Mouse (Mus musculus): ENCODE results near the gene Cort. TPM values are rescaled to one million over a fixed set of nuclear protein-coding genes. Genes with fewer than 3 reads are reported as not detected.

Cort gene
- polyA plus RNA-seq, 2 experiments = not detected

- WGBS (ENCODE audit: insufficient replicate concordance) = 76% methylated on average over 17 of the region's 17 CpGs
- Histone ChIP-seq H3K4me3 (ENCODE audit: insufficient read depth in 1 of 2, low read depth in 2 of 2, low read length in 2 of 2) (no peak overlapping the region), H3K4me2 (ENCODE audit: low read depth) (no peak overlapping the region), H3K9ac (replicated peaks) (no peak overlapping the region), H3K9me3 (ENCODE audit: control insufficient read depth, low read length) (no peaks in the 10 kb centered on the region), H3K27me3 (ENCODE audit: control insufficient read depth, insufficient read depth, low read length) (no peaks in the 10 kb centered on the region), H3K36me3 (replicated peaks; ENCODE audit: control insufficient read depth, insufficient read depth, low read depth) (no peaks in the 10 kb centered on the region), H3K27ac (no peak overlapping the region), H3K4me1 (replicated peaks; ENCODE audit: control insufficient read depth in 2 of 2, insufficient read depth in 2 of 2, low read length in 1 of 2) (peaks cover 0 to 4% of the 10 kb centered on the region in 2 experiments; a peak in 2 of 4 replicates)
- TF ChIP-seq EP300 (IDR thresholded peaks at IDR 0.05; ENCODE audit: low read depth) = no peak
- TF ChIP-seq CTCF (IDR thresholded peaks at IDR 0.05; ENCODE audit: low read depth) = no peak
- DNase-seq (ENCODE audit: low read depth in 3 of 3, low spot score in 3 of 3) (no peak), ATAC-seq (ENCODE audit: insufficient read depth) (peak; percentile 67)
Observed at GRCm38 (mm10) chr4:149081528-149081927, 45.0 kb downstream of the Cort start.

- ATAC-seq (ENCODE audit: insufficient read depth) (no peak), DNase-seq (ENCODE audit: low read depth in 3 of 3, low spot score in 3 of 3) (no peak)
- TF ChIP-seq CTCF (IDR thresholded peaks at IDR 0.05; ENCODE audit: low read depth) = no peak
- no peak for TF ChIP-seq EP300 (IDR thresholded peaks at IDR 0.05; ENCODE audit: low read depth)
- Histone ChIP-seq H3K4me1 (replicated peaks; ENCODE audit: control insufficient read depth in 2 of 2, insufficient read depth in 2 of 2, low read length in 1 of 2) (peaks cover 0 to 4% of the 10 kb centered on the region in 2 experiments; a peak in 2 of 4 replicates), H3K27ac (no peak overlapping the region), H3K9me3 (ENCODE audit: control insufficient read depth, low read length) (no peaks in the 10 kb centered on the region), H3K27me3 (ENCODE audit: control insufficient read depth, insufficient read depth, low read length) (no peaks in the 10 kb centered on the region), H3K4me2 (ENCODE audit: low read depth) (no peak overlapping the region), H3K36me3 (replicated peaks; ENCODE audit: control insufficient read depth, insufficient read depth, low read depth) (no peaks in the 10 kb centered on the region), H3K4me3 (ENCODE audit: insufficient read depth in 1 of 2, low read depth in 2 of 2, low read length in 2 of 2) (no peak overlapping the region), H3K9ac (replicated peaks) (no peak overlapping the region)
- WGBS (ENCODE audit: insufficient replicate concordance) = 75% methylated on average over 8 of the region's 8 CpGs
Observed at GRCm38 (mm10) chr4:149080111-149080510, 46.5 kb downstream of the Cort start.

DNA sequence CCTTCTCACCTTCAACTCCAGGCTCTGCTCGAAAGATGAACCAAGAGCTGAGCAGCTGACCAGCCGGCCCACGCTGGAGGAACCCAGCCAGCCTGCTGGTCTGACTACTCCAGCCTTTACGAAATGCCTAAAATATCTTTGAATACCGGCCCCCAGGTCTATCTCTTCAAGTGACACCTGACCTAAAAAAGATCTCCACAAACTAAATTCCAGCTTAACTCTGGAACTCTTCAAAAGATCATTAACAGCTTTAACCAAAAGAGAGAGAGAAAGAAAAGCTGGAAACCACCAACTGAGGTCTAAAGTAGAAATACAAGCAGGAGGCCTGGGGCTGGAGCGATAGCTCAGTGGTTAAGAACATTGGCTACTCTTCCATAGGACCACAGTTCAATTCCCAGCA, 46.9 kb downstream of the Cort start:
- no peak overlapping the region for H3K9ac ChIP-seq (replicated peaks)
- no peaks in the 10 kb centered on the region for H3K27me3 ChIP-seq (ENCODE audit: control insufficient read depth, insufficient read depth, low read length)
- 71% methylated on average over 6 of the region's 6 CpGs for WGBS (ENCODE audit: insufficient replicate concordance)
- DNase-seq (ENCODE audit: low read depth in 3 of 3, low spot score in 3 of 3) (no peak), ATAC-seq (ENCODE audit: insufficient read depth) (no peak)
- no peak overlapping the region for H3K4me2 ChIP-seq (ENCODE audit: low read depth)
- H3K4me1 ChIP-seq (replicated peaks; ENCODE audit: control insufficient read depth in 2 of 2, insufficient read depth in 2 of 2, low read length in 1 of 2) = peaks cover 0 to 4% of the 10 kb centered on the region in 2 experiments; a peak in 2 of 4 replicates
- no peaks in the 10 kb centered on the region for H3K36me3 ChIP-seq (replicated peaks; ENCODE audit: control insufficient read depth, insufficient read depth, low read depth)
- no peak overlapping the region for H3K27ac ChIP-seq
- H3K9me3 ChIP-seq (ENCODE audit: control insufficient read depth, low read length) = no peaks in the 10 kb centered on the region
- TF ChIP-seq EP300 (IDR thresholded peaks at IDR 0.05; ENCODE audit: low read depth) = no peak
- no peak for TF ChIP-seq CTCF (IDR thresholded peaks at IDR 0.05; ENCODE audit: low read depth)
- no peak overlapping the region for H3K4me3 ChIP-seq (ENCODE audit: insufficient read depth in 1 of 2, low read depth in 2 of 2, low read length in 2 of 2)

DNA sequence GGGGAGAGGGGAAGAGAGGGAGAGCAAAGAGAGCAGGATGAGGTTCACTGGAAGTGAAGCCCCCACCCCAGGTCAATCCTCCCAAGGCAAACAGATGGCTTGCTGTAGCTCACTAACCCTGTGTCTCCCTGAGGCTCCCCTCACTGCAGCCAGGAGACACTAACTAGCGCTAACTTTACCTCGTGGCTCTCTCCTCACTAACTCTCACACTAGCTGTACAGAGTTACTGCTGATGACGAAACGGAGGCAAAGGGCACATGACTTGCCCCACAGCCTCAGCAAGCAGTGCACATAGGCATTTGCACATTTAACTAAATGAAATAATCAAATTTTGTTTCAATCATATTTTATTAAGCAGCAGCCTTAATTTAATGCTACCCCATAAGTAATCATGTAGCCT, 48.3 kb downstream of the Cort start:
- no peak for DNase-seq (ENCODE audit: low read depth in 3 of 3, low spot score in 3 of 3)
- 50% methylated on average over 4 of the region's 4 CpGs for WGBS (ENCODE audit: insufficient replicate concordance)

GRCm38 (mm10) chr4:149075871-149076575, 50.5 kb downstream of the Cort start:
- no peak overlapping the region for H3K4me3 ChIP-seq (ENCODE audit: insufficient read depth in 1 of 2, low read depth in 2 of 2, low read length in 2 of 2)
- peaks cover 0 to 4% of the 10 kb centered on the region in 2 experiments; a peak in 1 of 4 replicates for H3K4me1 ChIP-seq (replicated peaks; ENCODE audit: control insufficient read depth in 2 of 2, insufficient read depth in 2 of 2, low read length in 1 of 2)
- peak; percentile 57; the same call in 1 of the 2 replicates for ATAC-seq (ENCODE audit: insufficient read depth)
- TF ChIP-seq CTCF (IDR thresholded peaks at IDR 0.05; ENCODE audit: low read depth) = peak; percentile 48
- TF ChIP-seq EP300 (IDR thresholded peaks at IDR 0.05; ENCODE audit: low read depth) = no peak
- no peak overlapping the region for H3K4me2 ChIP-seq (ENCODE audit: low read depth)
- H3K36me3 ChIP-seq (replicated peaks; ENCODE audit: control insufficient read depth, insufficient read depth, low read depth) = no peaks in the 10 kb centered on the region
- no peaks in the 10 kb centered on the region for H3K9me3 ChIP-seq (ENCODE audit: control insufficient read depth, low read length)
- H3K27me3 ChIP-seq (ENCODE audit: control insufficient read depth, insufficient read depth, low read length) = no peaks in the 10 kb centered on the region
- no peak overlapping the region for H3K9ac ChIP-seq (replicated peaks)
- H3K27ac ChIP-seq = no peak overlapping the region
- WGBS (ENCODE audit: insufficient replicate concordance) = 43% methylated on average over 10 of the region's 10 CpGs
- no peak for DNase-seq (ENCODE audit: low read depth in 3 of 3, low spot score in 3 of 3)

More for the DNA sequence above, 48.3 kb downstream of the Cort start:
- no peak overlapping the region for H3K4me3 ChIP-seq (ENCODE audit: insufficient read depth in 1 of 2, low read depth in 2 of 2, low read length in 2 of 2)
- no peaks in the 10 kb centered on the region for H3K9me3 ChIP-seq (ENCODE audit: control insufficient read depth, low read length)
- TF ChIP-seq EP300 (IDR thresholded peaks at IDR 0.05; ENCODE audit: low read depth) = no peak
- TF ChIP-seq CTCF (IDR thresholded peaks at IDR 0.05; ENCODE audit: low read depth) = no peak
- no peaks in the 10 kb centered on the region for H3K36me3 ChIP-seq (replicated peaks; ENCODE audit: control insufficient read depth, insufficient read depth, low read depth)
- H3K27ac ChIP-seq = no peak overlapping the region
- H3K4me1 ChIP-seq (replicated peaks; ENCODE audit: control insufficient read depth in 2 of 2, insufficient read depth in 2 of 2, low read length in 1 of 2) = peaks cover 0 to 4% of the 10 kb centered on the region in 2 experiments; a peak in 2 of 4 replicates
- ATAC-seq (ENCODE audit: insufficient read depth) = 0 out of 2 replicates have a peak, but pooled peaks have one; percentile 14
- H3K27me3 ChIP-seq (ENCODE audit: control insufficient read depth, insufficient read depth, low read length) = no peaks in the 10 kb centered on the region
- no peak overlapping the region for H3K9ac ChIP-seq (replicated peaks)
- H3K4me2 ChIP-seq (ENCODE audit: low read depth) = no peak overlapping the region

All from liver, embryonic 14.5 days (tissue).